Mouse (Mus musculus): Measurements from ENCODE around the gene Mrpl53.

- no peak for TF ChIP-seq CTCF (IDR thresholded peaks at IDR 0.05; ENCODE audit: low read depth, low read length)
- no peak for TF ChIP-seq POLR2A (IDR thresholded peaks at IDR 0.05; ENCODE audit: extremely low read depth, insufficient read depth, low read length)
These were observed 28.6 kb upstream of the Mrpl53 start for GRCm38 (mm10) chr6:83080210-83080609.
